Comparison of ENCODE assay signal across 10 mouse cellular contexts in the genomic region with DNA sequence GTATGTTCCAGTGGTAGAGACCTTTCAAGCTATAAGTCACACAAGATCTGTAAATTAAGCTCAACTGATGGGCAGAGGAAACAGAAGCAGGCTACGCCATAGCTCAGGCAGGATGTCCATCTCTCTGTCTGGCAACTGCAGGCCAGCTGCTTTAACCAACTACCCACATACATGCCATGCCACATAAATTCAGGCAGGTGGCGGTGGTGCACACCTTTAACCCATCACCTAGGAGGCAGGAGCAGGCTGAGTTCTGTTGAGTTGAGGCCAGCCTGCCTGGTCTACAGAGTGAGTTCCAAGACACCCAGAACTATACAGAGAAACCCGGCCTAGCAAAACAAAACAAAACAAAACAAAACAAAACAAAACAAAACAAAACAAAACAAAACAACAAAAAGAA.
DNase-seq lines count a peak whose midpoint lies in the region; ATAC-seq and TF ChIP-seq lines count a peak whose summit lies in the region.
"Had no signal": no experiment of that assay in that cellular context is flagged by ENCODE, and none has a peak within 500 bp of the region (broad histone marks: within the 10 kb centered on the region; RNA-seq: fewer than 3 reads in every experiment).

No protein-coding gene starts in this region.

- DNase-seq in forebrain, postnatal 0 days = no peak
- no peak for DNase-seq in liver, adult 2 months (ENCODE audit: extremely low read depth, low read depth, low spot score)
- DNase-seq in liver = no peak
- peak; percentile 46 for DNase-seq in embryo, embryonic 10.5 days (ENCODE audit: low spot score)
- DNase-seq in mesoderm, embryonic 11.5 days (ENCODE audit: low read depth, low spot score) = peak; percentile 27
- DNase-seq in spleen, adult 12 weeks (ENCODE audit: low spot score) = no peak
- DNase-seq in frontal cortex, postnatal 14 days (ENCODE audit: low spot score in 2 of 2) = no peak
- DNase-seq: thymus, postnatal 14 days had no signal

- peak; percentile 52 for TF ChIP-seq CTCF in forebrain, postnatal 0 days (IDR thresholded peaks at IDR 0.05; ENCODE audit: low read depth)
- peak; percentile 20; the same call in 1 of the 2 replicates for TF ChIP-seq CTCF in liver, adult 2 months (IDR thresholded peaks at IDR 0.05; ENCODE audit: low read depth, low read length)

- H3K79me2 ChIP-seq in liver, adult 2 months (ENCODE audit: control insufficient read depth, insufficient read depth, low read length) = no peaks in the 10 kb centered on the region

- no peak for ATAC-seq in forebrain, postnatal 0 days
- ATAC-seq in forebrain, embryonic 13.5 days = no peak
- ATAC-seq: inflammation-experienced regulatory T-cells, adult 6 months had no signal

- H3K4me3 ChIP-seq in forebrain, postnatal 0 days (ENCODE audit: low read depth, low read length) = no peak overlapping the region
- no peak overlapping the region for H3K4me3 ChIP-seq in forebrain, embryonic 13.5 days
- no peak overlapping the region for H3K4me3 ChIP-seq in liver, adult 2 months (ENCODE audit: insufficient read depth, low read depth, low read length)

- no peak overlapping the region for H3K9ac ChIP-seq in forebrain, postnatal 0 days
- no peak overlapping the region for H3K9ac ChIP-seq in forebrain, embryonic 13.5 days
- no peak overlapping the region for H3K9ac ChIP-seq in liver, adult 2 months (ENCODE audit: low read depth, low read length)

- H3K9me3 ChIP-seq in forebrain, postnatal 0 days (ENCODE audit: low read length) = no peaks in the 10 kb centered on the region
- H3K9me3 ChIP-seq in forebrain, embryonic 13.5 days (replicated peaks) = no peaks in the 10 kb centered on the region

- no peaks in the 10 kb centered on the region for H3K27me3 ChIP-seq in forebrain, postnatal 0 days (ENCODE audit: insufficient read depth, low read length)
- H3K27me3 ChIP-seq in forebrain, embryonic 13.5 days = no peaks in the 10 kb centered on the region
- no peaks in the 10 kb centered on the region for H3K27me3 ChIP-seq in liver, adult 2 months (ENCODE audit: control insufficient read depth, insufficient read depth, low read length)

- H3K27ac ChIP-seq in forebrain, postnatal 0 days (ENCODE audit: low read depth, low read length) = no peak overlapping the region
- H3K27ac ChIP-seq in forebrain, embryonic 13.5 days = no peak overlapping the region
- H3K27ac ChIP-seq in liver, adult 2 months (replicated peaks; ENCODE audit: insufficient read depth, low read depth, low read length) = no peak overlapping the region

- H3K4me1 ChIP-seq in forebrain, postnatal 0 days (ENCODE audit: insufficient read depth) = no peaks in the 10 kb centered on the region
- no peaks in the 10 kb centered on the region for H3K4me1 ChIP-seq in forebrain, embryonic 13.5 days
- no peaks in the 10 kb centered on the region for H3K4me1 ChIP-seq in liver, adult 2 months (ENCODE audit: control insufficient read depth, insufficient read depth, low read length)

- WGBS in forebrain, postnatal 0 days = 65% methylated on average over 3 of the region's 3 CpGs
- WGBS in forebrain, embryonic 13.5 days = 66% methylated on average over 3 of the region's 3 CpGs
- 58% methylated on average over 3 of the region's 3 CpGs for WGBS in liver, adult 2 months

- no peak overlapping the region for H3K4me2 ChIP-seq in forebrain, postnatal 0 days (ENCODE audit: low read depth)
- no peak overlapping the region for H3K4me2 ChIP-seq in forebrain, embryonic 13.5 days

- no peak for TF ChIP-seq POLR2A in liver, adult 2 months (IDR thresholded peaks at IDR 0.05; ENCODE audit: extremely low read depth, insufficient read depth, low read length)

- H3K36me3 ChIP-seq in forebrain, postnatal 0 days (ENCODE audit: insufficient read depth) = no peaks in the 10 kb centered on the region
- H3K36me3 ChIP-seq in forebrain, embryonic 13.5 days (ENCODE audit: poor library complexity, severe bottlenecking) = no peaks in the 10 kb centered on the region
- H3K36me3 ChIP-seq in liver, adult 2 months (ENCODE audit: control insufficient read depth, insufficient read depth, low read length) = no peaks in the 10 kb centered on the region

Comparison
In these comparisons a context has a peak if more than half of its experiments do, and no peak if none do; other contexts are left out.
1. DNase-seq: peak in embryo, embryonic 10.5 days (single experiment) and mesoderm, embryonic 11.5 days (single experiment); none in forebrain, postnatal 0 days (single experiment), liver, adult 2 months (single experiment), liver (single experiment), spleen, adult 12 weeks (single experiment) and frontal cortex, postnatal 14 days (0 of 2).